ENCODE assay signal across 10 mouse cellular contexts in genomic region chr16:95654204-95654611, GRCm38 (mm10). TPM values are rescaled to one million over a fixed set of nuclear protein-coding genes. Genes with fewer than 3 reads are reported as not detected.
DNase-seq lines count a peak whose midpoint lies in the region; ATAC-seq and TF ChIP-seq lines count a peak whose summit lies in the region.
"Had no signal": no experiment of that assay in that cellular context is flagged by ENCODE, and none has a peak within 500 bp of the region (broad histone marks: within the 10 kb centered on the region; RNA-seq: fewer than 3 reads in every experiment).

No protein-coding gene starts in this region.

- 0 out of 2 replicates have a peak overlapping the region, but pooled peaks have one; percentile 2 for H3K4me3 ChIP-seq in cortical plate, adult 2 months (ENCODE audit: insufficient read depth, low read length)
- H3K4me3 ChIP-seq in midbrain, embryonic 14.5 days (replicated peaks; ENCODE audit: low read depth, low read length): no peak overlapping the region

- H3K4me2 ChIP-seq in midbrain, embryonic 14.5 days (ENCODE audit: low read length): peak overlapping the region; percentile 5

- no peak; the same call in 1 of the 2 replicates for ATAC-seq in cerebellum, adult (ENCODE audit: insufficient number of reproducible peaks, low FRiP score, low TSS enrichment)
- ATAC-seq in midbrain, embryonic 14.5 days (ENCODE audit: low FRiP score, low TSS enrichment): no peak

- no peak overlapping the region for H3K9ac ChIP-seq in midbrain, embryonic 14.5 days (replicated peaks; ENCODE audit: low read length)

- no peaks in the 10 kb centered on the region for H3K36me3 ChIP-seq in midbrain, embryonic 14.5 days (ENCODE audit: control insufficient read depth, insufficient read depth, low read length)

- H3K27me3 ChIP-seq in midbrain, embryonic 14.5 days (ENCODE audit: control insufficient read depth, insufficient read depth, low read length): no peaks in the 10 kb centered on the region

- no peaks in the 10 kb centered on the region for H3K9me3 ChIP-seq in midbrain, embryonic 14.5 days (ENCODE audit: control insufficient read depth, low read length)

- TF ChIP-seq CTCF in cortical plate, adult 2 months (IDR thresholded peaks at IDR 0.05; ENCODE audit: extremely low read depth, insufficient read depth, low read length): no peak

- no peak for TF ChIP-seq POLR2A in cortical plate, adult 2 months (IDR thresholded peaks at IDR 0.05; ENCODE audit: extremely low read depth, insufficient read depth, low read length)

- H3K27ac ChIP-seq in cortical plate, adult 2 months (ENCODE audit: insufficient read depth, low read length): no peak overlapping the region
- H3K27ac ChIP-seq in midbrain, embryonic 14.5 days (replicated peaks; ENCODE audit: low read depth, low read length): peak overlapping the region; percentile 57

- DNase-seq in cerebellum, adult 18-20 months: peak; percentile 12 to 25
- DNase-seq in kidney, adult 9 months: peak; percentile 37
- DNase-seq in kidney, adult 11 months: no peak
- peak; percentile 66 for DNase-seq in midbrain, embryonic 14.5 days
- DNase-seq in thymus, postnatal 10 days (ENCODE audit: low spot score in 2 of 2): no peak
- DNase-seq in urinary bladder, postnatal 25 days (ENCODE audit: low spot score): no peak
- DNase-seq: layer of hippocampus, adult 9-11 months; lung, postnatal 10 days had no signal

- WGBS in midbrain, embryonic 14.5 days: 74% methylated on average over 15 of the region's 15 CpGs

- no peaks in the 10 kb centered on the region for H3K4me1 ChIP-seq in cortical plate, adult 2 months (ENCODE audit: control insufficient read depth, insufficient read depth, low read length)
- H3K4me1 ChIP-seq in midbrain, embryonic 14.5 days (ENCODE audit: control insufficient read depth, insufficient read depth, low read length): no peaks in the 10 kb centered on the region

RNA-seq across cellular contexts. Expression of gene Ets2, which starts 47.7 kb away (rescaled TPM):
- 36.2 and 36.4 TPM in 2 replicates for polyA plus RNA-seq in cortical plate, adult 2 months (2012; rRNA removed)
- 11.9 and 12.4 TPM in 2 replicates for polyA plus RNA-seq in midbrain, embryonic 14.5 days (2014; fragmentation: Nextera tagmentation; extraction: Ambion mirVana)

Comparison
In these comparisons a context has a peak if more than half of its experiments do, and no peak if none do; other contexts are left out.
1. DNase-seq: peak in cerebellum, adult 18-20 months (2 of 2), kidney, adult 9 months (single experiment) and midbrain, embryonic 14.5 days (single experiment); none in kidney, adult 11 months (single experiment), thymus, postnatal 10 days (0 of 2) and urinary bladder, postnatal 25 days (single experiment).